In the genomic region with DNA sequence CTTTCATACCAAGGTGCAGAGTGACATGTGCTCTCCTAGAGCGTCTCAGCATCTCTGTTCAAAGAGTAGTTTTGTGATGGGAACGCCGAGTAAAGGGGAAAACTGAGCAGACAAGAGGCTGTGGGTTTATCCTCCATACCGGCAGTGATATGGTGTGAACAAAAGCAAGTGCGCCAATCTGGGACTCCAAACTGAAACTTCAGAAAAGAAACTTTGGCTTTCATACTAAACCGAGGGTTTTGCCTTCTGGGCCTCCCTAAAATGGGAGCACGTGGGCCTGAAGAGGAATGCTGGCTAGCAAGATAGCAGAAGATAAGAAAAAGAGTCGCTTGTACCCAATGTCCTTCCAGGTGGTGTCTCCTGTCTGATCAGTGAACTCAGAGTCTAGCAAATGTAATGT, we compare ENCODE assay signal across 10 mouse cellular contexts. TPM values are rescaled to one million over a fixed set of nuclear protein-coding genes. Genes with fewer than 3 reads are reported as not detected.
DNase-seq lines count a peak whose midpoint lies in the region; ATAC-seq and TF ChIP-seq lines count a peak whose summit lies in the region.
"Had no signal": no experiment of that assay in that cellular context is flagged by ENCODE, and none has a peak within 500 bp of the region (broad histone marks: within the 10 kb centered on the region; RNA-seq: fewer than 3 reads in every experiment).

No protein-coding gene starts in this region.

- ATAC-seq in limb, embryonic 12.5 days (ENCODE audit: insufficient number of reproducible peaks, insufficient read depth, low FRiP score, low TSS enrichment, low read depth), result no peak
- no peak for ATAC-seq in heart, postnatal 0 days (ENCODE audit: insufficient read depth, low read depth)
- ATAC-seq in stomach, embryonic 16.5 days (ENCODE audit: insufficient read depth, low FRiP score), result no peak
- no peak for ATAC-seq in forebrain, embryonic 11.5 days (replicated peaks; ENCODE audit: low FRiP score)

- no peak overlapping the region for H3K27ac ChIP-seq in limb, embryonic 12.5 days
- H3K27ac ChIP-seq in limb, embryonic 10.5 days, result no peak overlapping the region
- H3K27ac ChIP-seq in heart, postnatal 0 days (ENCODE audit: low read depth), result peak overlapping the region; percentile 60; the same call in 1 of the 2 replicates
- no peak overlapping the region for H3K27ac ChIP-seq in stomach, embryonic 16.5 days (ENCODE audit: low read length)
- H3K27ac ChIP-seq in forebrain, embryonic 11.5 days (ENCODE audit: low read depth, low read length), result no peak overlapping the region

- H3K4me3 ChIP-seq in limb, embryonic 12.5 days (replicated peaks), result no peak overlapping the region
- no peak overlapping the region for H3K4me3 ChIP-seq in limb, embryonic 10.5 days
- peak overlapping the region; percentile 51; the same call in 1 of the 2 replicates for H3K4me3 ChIP-seq in heart, postnatal 0 days (ENCODE audit: low read depth, low read length)
- peak overlapping the region; percentile 45 for H3K4me3 ChIP-seq in stomach, embryonic 16.5 days (replicated peaks; ENCODE audit: low read length)
- H3K4me3 ChIP-seq in forebrain, embryonic 11.5 days (ENCODE audit: low read depth, low read length), result no peak overlapping the region

- TF ChIP-seq EP300 in heart, postnatal 0 days (IDR thresholded peaks at IDR 0.05; ENCODE audit: low read depth), result no peak

- 47% methylated on average over 8 of the region's 8 CpGs for WGBS in limb, embryonic 12.5 days
- WGBS in limb, embryonic 10.5 days, result 48% methylated on average over 8 of the region's 8 CpGs
- 39% methylated on average over 8 of the region's 8 CpGs for WGBS in heart, postnatal 0 days
- 50% methylated on average over 8 of the region's 8 CpGs for WGBS in stomach, embryonic 16.5 days
- 41% methylated on average over 8 of the region's 8 CpGs for WGBS in forebrain, embryonic 11.5 days

- no peak for TF ChIP-seq CTCF in heart, postnatal 0 days (IDR thresholded peaks at IDR 0.05; ENCODE audit: low read depth)

- 0 out of 2 replicates have a peak overlapping the region, but pooled peaks have one; percentile 87 for H3K4me2 ChIP-seq in limb, embryonic 12.5 days
- peak overlapping the region; percentile 73 for H3K4me2 ChIP-seq in heart, postnatal 0 days (ENCODE audit: low read depth, low read length)
- peak overlapping the region; percentile 27; the same call in 1 of the 2 replicates for H3K4me2 ChIP-seq in stomach, embryonic 16.5 days (ENCODE audit: low read depth, low read length)
- no peak overlapping the region for H3K4me2 ChIP-seq in forebrain, embryonic 11.5 days (ENCODE audit: low read depth, low read length, severe bottlenecking)

- no peaks in the 10 kb centered on the region for H3K9me3 ChIP-seq in limb, embryonic 12.5 days
- H3K9me3 ChIP-seq in limb, embryonic 10.5 days (replicated peaks), result no peaks in the 10 kb centered on the region
- no peaks in the 10 kb centered on the region for H3K9me3 ChIP-seq in heart, postnatal 0 days (replicated peaks; ENCODE audit: control insufficient read depth, low read length)
- no peaks in the 10 kb centered on the region for H3K9me3 ChIP-seq in stomach, embryonic 16.5 days (replicated peaks; ENCODE audit: control insufficient read depth, low read length)
- no peaks in the 10 kb centered on the region for H3K9me3 ChIP-seq in forebrain, embryonic 11.5 days (ENCODE audit: control insufficient read depth, low read length)

- no peaks in the 10 kb centered on the region for H3K36me3 ChIP-seq in limb, embryonic 12.5 days
- H3K36me3 ChIP-seq in limb, embryonic 10.5 days, result no peaks in the 10 kb centered on the region
- H3K36me3 ChIP-seq in heart, postnatal 0 days (replicated peaks; ENCODE audit: control insufficient read depth, insufficient read depth, low read length), result no peaks in the 10 kb centered on the region
- no peaks in the 10 kb centered on the region for H3K36me3 ChIP-seq in stomach, embryonic 16.5 days (ENCODE audit: control insufficient read depth, insufficient read depth, low read length)
- no peaks in the 10 kb centered on the region for H3K36me3 ChIP-seq in forebrain, embryonic 11.5 days (ENCODE audit: control insufficient read depth, insufficient read depth, low read length)

- H3K9ac ChIP-seq in limb, embryonic 12.5 days (replicated peaks), result no peak overlapping the region
- H3K9ac ChIP-seq in heart, postnatal 0 days (replicated peaks; ENCODE audit: low read depth, low read length), result no peak overlapping the region; the same call in 1 of the 2 replicates
- no peak overlapping the region; the same call in 1 of the 2 replicates for H3K9ac ChIP-seq in stomach, embryonic 16.5 days (ENCODE audit: low read length)
- no peak overlapping the region for H3K9ac ChIP-seq in forebrain, embryonic 11.5 days (ENCODE audit: low read length)

- H3K27me3 ChIP-seq in limb, embryonic 12.5 days, result peaks cover 20% of the 10 kb centered on the region
- H3K27me3 ChIP-seq in limb, embryonic 10.5 days (ENCODE audit: low read depth, poor library complexity, severe bottlenecking), result peaks cover 24% of the 10 kb centered on the region
- H3K27me3 ChIP-seq in heart, postnatal 0 days (ENCODE audit: control insufficient read depth, insufficient read depth, low read length), result no peaks in the 10 kb centered on the region
- H3K27me3 ChIP-seq in stomach, embryonic 16.5 days (ENCODE audit: control insufficient read depth, insufficient read depth, low read length), result no peaks in the 10 kb centered on the region; the same call in 1 of the 2 replicates
- H3K27me3 ChIP-seq in forebrain, embryonic 11.5 days (ENCODE audit: control insufficient read depth, insufficient read depth, low read length), result no peaks in the 10 kb centered on the region

- H3K4me1 ChIP-seq in limb, embryonic 12.5 days (replicated peaks), result peaks cover 13% of the 10 kb centered on the region; the same call in 1 of the 2 replicates
- H3K4me1 ChIP-seq in limb, embryonic 10.5 days, result peaks cover 7% of the 10 kb centered on the region
- no peaks in the 10 kb centered on the region for H3K4me1 ChIP-seq in heart, postnatal 0 days (ENCODE audit: control insufficient read depth, insufficient read depth)
- H3K4me1 ChIP-seq in stomach, embryonic 16.5 days (ENCODE audit: control insufficient read depth, insufficient read depth, low read length), result peaks cover 9% of the 10 kb centered on the region
- no peaks in the 10 kb centered on the region; the same call in 1 of the 2 replicates for H3K4me1 ChIP-seq in forebrain, embryonic 11.5 days (replicated peaks; ENCODE audit: control insufficient read depth, insufficient read depth, low read length)

- DNase-seq in limb, embryonic 10.5 days (ENCODE audit: low spot score), result no peak
- peak; percentile 33 for DNase-seq in NIH3T3 (ENCODE audit: low read depth)
- DNase-seq in heart, postnatal 0 days (ENCODE audit: low spot score), result no peak
- no peak for DNase-seq in cerebellum, adult 9-11 months
- no peak for DNase-seq in embryo, embryonic 10 days (ENCODE audit: low spot score)
- no peak for DNase-seq in forebrain, embryonic 11.5 days (ENCODE audit: low spot score)
- DNase-seq: adrenal gland, postnatal 14 days; embryo, embryonic 11 days had no signal

RNA-seq across cellular contexts. Expression of a gene that starts 1.3 kb away (rescaled TPM):
- 0.63 and 0.69 TPM in 2 replicates for polyA plus RNA-seq in limb, embryonic 12.5 days (2016; fragmentation: Nextera tagmentation; extraction: Ambion mirVana)
- 0.33 and 0.39 TPM in 2 replicates for polyA plus RNA-seq in limb, embryonic 10.5 days (2016; fragmentation: Nextera tagmentation; extraction: Ambion mirVana)
- total RNA-seq in heart, postnatal 0 days (2014; rRNA removed; ENCODE audit: low replicate concordance), result 0.12 and 5.3 TPM in 2 replicates
- polyA plus RNA-seq in heart, postnatal 0 days (2015; fragmentation: Nextera tagmentation; extraction: Ambion mirVana), result 1.4 and 1.6 TPM in 2 replicates
- 2.2 and 2.3 TPM in 2 replicates for polyA plus RNA-seq in stomach, embryonic 16.5 days (2015; fragmentation: Nextera tagmentation; extraction: Ambion mirVana)
- 0.53 and 0.76 TPM in 2 replicates for polyA plus RNA-seq in forebrain, embryonic 11.5 days (2014; fragmentation: Nextera tagmentation; extraction: Ambion mirVana)

Comparison
In these comparisons a context has a peak if more than half of its experiments do, and no peak if none do; other contexts are left out.
1. H3K4me3 ChIP-seq: peak in heart, postnatal 0 days (single experiment) and stomach, embryonic 16.5 days (single experiment); none in limb, embryonic 12.5 days (single experiment), limb, embryonic 10.5 days (single experiment) and forebrain, embryonic 11.5 days (single experiment).